17 mouse cellular contexts compared by ENCODE assay signal in the genomic region with DNA sequence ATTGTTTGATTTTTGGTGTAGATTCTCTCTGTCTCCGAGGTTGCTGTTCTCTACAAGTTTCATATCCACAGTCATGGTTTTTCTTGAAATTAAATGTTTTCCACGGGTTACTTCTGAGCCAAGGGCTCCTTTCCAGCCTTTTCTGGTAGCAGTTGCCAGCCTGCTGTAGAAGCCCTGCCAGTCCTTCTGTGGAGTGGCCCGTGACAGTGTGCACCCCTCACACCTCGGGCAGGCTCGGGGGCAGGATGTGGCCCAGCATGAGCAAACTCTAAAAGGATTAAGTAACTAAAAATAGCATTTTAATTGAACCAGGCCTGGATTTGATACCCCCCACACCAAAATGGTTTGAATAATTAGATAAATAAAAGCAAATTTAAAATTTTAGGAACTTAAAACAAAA. TPM values are rescaled to one million over a fixed set of nuclear protein-coding genes. Genes with fewer than 3 reads are reported as not detected.
DNase-seq lines count a peak whose midpoint lies in the region; TF ChIP-seq lines count a peak whose summit lies in the region.
"Had no signal": no experiment of that assay in that cellular context is flagged by ENCODE, and none has a peak within 500 bp of the region (broad histone marks: within the 10 kb centered on the region; RNA-seq: fewer than 3 reads in every experiment).

No protein-coding gene starts in this region.

- no peak overlapping the region for H3K4me3 ChIP-seq in thymus, adult 2 months (ENCODE audit: control insufficient read depth, insufficient read depth, low read length)
- H3K4me3 ChIP-seq: embryonic facial prominence, embryonic 12.5 days; forebrain, embryonic 15.5 days; heart, embryonic 13.5 days; hindbrain, embryonic 15.5 days had no signal

- no peaks in the 10 kb centered on the region for H3K27me3 ChIP-seq in thymus, adult 2 months (ENCODE audit: control insufficient read depth, insufficient read depth, low read length)
- H3K27me3 ChIP-seq: embryonic facial prominence, embryonic 12.5 days; forebrain, embryonic 15.5 days; heart, embryonic 13.5 days; hindbrain, embryonic 15.5 days had no signal

- TF ChIP-seq CTCF in thymus, adult 2 months (IDR thresholded peaks at IDR 0.05; ENCODE audit: borderline replicate concordance, control insufficient read depth, extremely low read depth, insufficient read depth, low read length, poor library complexity): no peak

- TF ChIP-seq POLR2A in thymus, adult 2 months (IDR thresholded peaks at IDR 0.05; ENCODE audit: control insufficient read depth, extremely low read depth, insufficient read depth, low read length, poor library complexity): no peak

- peak; percentile 36 to 44 for DNase-seq in cerebellum, postnatal 14 days
- no peak for DNase-seq in cerebellum, adult 8-10 months
- DNase-seq in thymus, adult 2 months: peak; percentile 39
- DNase-seq in thymus, adult 18-20 months: no peak
- peak; percentile 32 to 56 for DNase-seq in natural killer cell, adult 2 months (ENCODE audit: low spot score in 2 of 2)
- peak; percentile 18 to 50 for DNase-seq in thymus, postnatal 36 days
- no peak for DNase-seq in adrenal gland, postnatal 36 days
- no peak for DNase-seq in adrenal gland, postnatal 10 days
- DNase-seq: adrenal gland, postnatal 25 days; cerebellum, adult 9-10 months; gastrocnemius, postnatal 36 days; heart, adult 11 months; heart, postnatal 36 days had no signal

- 30% methylated on average over 5 of the region's 5 CpGs for WGBS in thymus, adult 2 months

- peak overlapping the region; percentile 26; the same call in 1 of the 2 replicates for H3K27ac ChIP-seq in thymus, adult 2 months (ENCODE audit: control insufficient read depth, insufficient read depth, low read length)
- H3K27ac ChIP-seq: embryonic facial prominence, embryonic 12.5 days; forebrain, embryonic 15.5 days; heart, embryonic 13.5 days; hindbrain, embryonic 15.5 days had no signal

- peaks cover 68% of the 10 kb centered on the region for H3K4me1 ChIP-seq in thymus, adult 2 months (replicated peaks; ENCODE audit: control insufficient read depth, insufficient read depth, low read length)

- peaks cover 17% of the 10 kb centered on the region for H3K36me3 ChIP-seq in thymus, adult 2 months (ENCODE audit: control insufficient read depth, insufficient read depth, low read length)

RNA-seq across cellular contexts. Expression of gene Atp6v0a2, which starts 4.1 kb away (rescaled TPM):
- polyA plus RNA-seq in thymus, adult 2 months (2012; rRNA removed): 122 and 127 TPM in 2 replicates
- total RNA-seq in adrenal gland, postnatal 36 days (2021): 10 to 100 TPM; 74.5 to 83.7 TPM
- total RNA-seq in adrenal gland, postnatal 10 days (2021): 10 to 100 TPM; 54.1 to 59.2 TPM

RNA-seq across cellular contexts. Expression of gene Gtf2h3, which starts 53.5 kb away (rescaled TPM):
- 55.7 and 57.6 TPM in 2 replicates for polyA plus RNA-seq in thymus, adult 2 months (2012; rRNA removed)
- 10 to 100 TPM; 40.4 to 44.2 TPM for total RNA-seq in adrenal gland, postnatal 36 days (2021)
- 10 to 100 TPM; 35.3 to 36.8 TPM for total RNA-seq in adrenal gland, postnatal 10 days (2021)

RNA-seq across cellular contexts. Expression of gene Eif2b1, which starts 53.5 kb away (rescaled TPM):
- 25.2 and 25.4 TPM in 2 replicates for polyA plus RNA-seq in thymus, adult 2 months (2012; rRNA removed)
- total RNA-seq in adrenal gland, postnatal 36 days (2021): 10 to 100 TPM; 43.6 to 55.3 TPM
- 10 to 100 TPM; 42.0 to 49.9 TPM for total RNA-seq in adrenal gland, postnatal 10 days (2021)

Comparison
In these comparisons a context has a peak if more than half of its experiments do, and no peak if none do; other contexts are left out.
1. DNase-seq: peak in cerebellum, postnatal 14 days (2 of 2), thymus, adult 2 months (single experiment), natural killer cell, adult 2 months (2 of 2) and thymus, postnatal 36 days (2 of 2); none in cerebellum, adult 8-10 months (single experiment), thymus, adult 18-20 months (0 of 2), adrenal gland, postnatal 36 days (0 of 2) and adrenal gland, postnatal 10 days (single experiment).